Mouse (Mus musculus) C2C12 (cell line): ENCODE measurements at regions not wholly inside any gene's neighbourhood (a gene's known extent, or its start where the extent isn't known, plus 50 kb on each side); places are given as distances from the start of the nearest gene placed in this dataset.

Experiments used
- CTCF ChIP-seq: IDR thresholded peaks from one replicate; pipeline ENCODE4 v1.5.1; 2011; ENCODE audit not compliant: control insufficient read depth, insufficient read depth, insufficient read length
- MYOD1 ChIP-seq: IDR thresholded peaks from one replicate; pipeline ENCODE4 v1.6.1; 2011; ENCODE audit warnings: low read depth; ENCODE audit not compliant: control insufficient read depth, insufficient read length
- MYOG ChIP-seq: IDR thresholded peaks from one replicate; pipeline ENCODE4 v1.6.1; 2011; ENCODE audit not compliant: control insufficient read depth, insufficient read length; ENCODE audit errors: extremely low read depth
- USF1 ChIP-seq: IDR thresholded peaks from one replicate; pipeline ENCODE4 v1.6.1; 2011; ENCODE audit warnings: low read depth, mild to moderate bottlenecking, control low read depth, moderate library complexity

GRCm38 (mm10) chr12:95962817-95963216 lies 270.8 kb downstream of the Flrt2 start:
- TF ChIP-seq MYOD1 (no peak), CTCF (no peak), USF1 (no peak), MYOG (no peak)
